Mouse (Mus musculus) ES-Bruce4 (cell line): ENCODE measurements around the gene BC051142. TPM values are rescaled to one million over a fixed set of nuclear protein-coding genes. Genes with fewer than 3 reads are reported as not detected.
"Not testable (repeated sequence)": the region's sequence is repeated elsewhere in the genome, so short reads cannot be mapped to it uniquely, and the experiment has no call there.

Experiments used
- H3K27ac ChIP-seq: 2 replicates; pipeline ENCODE4 v1.5.1; 2012; ENCODE audit warnings: low read length, inconsistent platforms; ENCODE audit not compliant: insufficient read depth
- H3K27me3 ChIP-seq: 2 replicates; pipeline ENCODE4 v1.6.1; 2012; ENCODE audit warnings: mild to moderate bottlenecking, low read length, inconsistent platforms; ENCODE audit not compliant: control insufficient read depth, poor library complexity, insufficient read depth, severe bottlenecking
- H3K36me3 ChIP-seq: 2 replicates; pipeline ENCODE4 v1.6.1; 2012; ENCODE audit warnings: inconsistent platforms, mild to moderate bottlenecking, low read length, moderate library complexity; ENCODE audit not compliant: control insufficient read depth, poor library complexity, insufficient read depth, severe bottlenecking
- H3K4me1 ChIP-seq: one replicate; pipeline ENCODE4 v1.8.1; 2011; ENCODE audit warnings: low read length; ENCODE audit not compliant: control insufficient read depth, insufficient read depth
- H3K4me3 ChIP-seq: 2 replicates; pipeline ENCODE4 v1.5.1; 2011; ENCODE audit warnings: low read depth, mild to moderate bottlenecking, low read length
- H3K9ac ChIP-seq: 2 replicates; pipeline ENCODE4 v1.6.1; 2012; ENCODE audit warnings: low read depth, mild to moderate bottlenecking, inconsistent platforms; ENCODE audit not compliant: poor library complexity, severe bottlenecking
- H3K9me3 ChIP-seq: replicated peaks from 2 replicates; pipeline ENCODE4 v1.6.1; 2012; ENCODE audit warnings: mild to moderate bottlenecking, low read length, inconsistent platforms; ENCODE audit not compliant: control insufficient read depth, poor library complexity, insufficient read depth, severe bottlenecking
- CTCF ChIP-seq: IDR thresholded peaks from one replicate; pipeline ENCODE4 v1.8.1; 2011; ENCODE audit warnings: low read depth, low read length
- EP300 ChIP-seq: IDR thresholded peaks from 2 replicates; pipeline ENCODE4 v1.6.1; 2011; ENCODE audit warnings: low read depth, low read length; ENCODE audit not compliant: insufficient read depth
- POLR2A ChIP-seq: IDR thresholded peaks from one replicate; pipeline ENCODE4 v1.8.1; 2011; ENCODE audit warnings: low read length; ENCODE audit not compliant: insufficient read depth
- polyA plus RNA-seq: library from polyadenylated mRNA; stranded (reverse); fragments of >200 nt; gene quantifications from 2 replicates; pipeline ENCODE4 v1.2.4, GENCODE M21; 2011; ENCODE audit warnings: low read depth; ENCODE audit not compliant: missing spikeins, insufficient read depth, insufficient read length

BC051142 gene
- polyA plus RNA-seq, 1 experiment: not detected

GRCm38 (mm10) chr17:34439795-34440194, 41.2 kb downstream of the BC051142 start:
- no peak overlapping the region for H3K9ac ChIP-seq
- no peak overlapping the region for H3K4me3 ChIP-seq
- H3K27ac ChIP-seq: no peak overlapping the region
- no peaks in the 10 kb centered on the region for H3K9me3 ChIP-seq
- H3K36me3 ChIP-seq: no peaks in the 10 kb centered on the region
- no peak for TF ChIP-seq POLR2A
- no peak for TF ChIP-seq EP300
- no peak for TF ChIP-seq CTCF
- no peaks in the 10 kb centered on the region for H3K4me1 ChIP-seq
- no peaks in the 10 kb centered on the region for H3K27me3 ChIP-seq

- no peak overlapping the region for H3K4me3 ChIP-seq
- TF ChIP-seq CTCF: no peak
- TF ChIP-seq POLR2A: no peak
- H3K9me3 ChIP-seq: no peaks in the 10 kb centered on the region
- H3K4me1 ChIP-seq: no peaks in the 10 kb centered on the region
- no peaks in the 10 kb centered on the region for H3K36me3 ChIP-seq
- no peak overlapping the region for H3K27ac ChIP-seq
- no peak overlapping the region for H3K9ac ChIP-seq
- no peaks in the 10 kb centered on the region for H3K27me3 ChIP-seq
These were observed 43.4 kb downstream of the BC051142 start for GRCm38 (mm10) chr17:34441990-34442389.

DNA sequence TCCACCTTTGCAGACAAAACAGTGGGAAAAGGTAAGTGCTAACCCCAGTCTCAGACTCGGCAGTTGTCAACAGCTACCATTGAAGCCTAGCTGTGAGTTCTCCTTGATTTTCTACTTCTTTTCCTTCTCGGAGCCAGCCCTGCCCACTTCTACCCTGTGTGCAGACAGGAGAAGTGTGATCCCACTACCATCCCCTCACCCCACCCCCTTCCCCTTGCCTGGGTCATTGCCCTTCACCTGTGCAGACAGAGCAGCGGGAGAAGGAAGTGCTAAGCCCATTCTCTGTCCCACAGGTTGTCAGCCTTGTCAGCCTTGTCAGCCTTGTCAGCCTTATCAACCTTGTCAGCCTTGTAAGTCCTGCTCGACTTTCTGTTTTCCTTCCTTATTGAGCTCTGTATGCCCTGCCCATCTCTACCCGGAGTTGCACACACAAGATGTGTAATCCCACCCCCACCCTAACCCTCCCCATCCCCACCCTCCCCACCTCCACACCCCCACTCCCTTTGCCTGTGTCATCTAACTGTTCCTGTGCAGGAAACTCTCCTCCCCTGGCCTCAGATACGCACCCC, 49.9 kb downstream of the BC051142 start:
- Histone ChIP-seq H3K9ac (no peak overlapping the region), H3K4me1 (no peaks in the 10 kb centered on the region), H3K9me3 (no peaks in the 10 kb centered on the region), H3K27me3 (no peaks in the 10 kb centered on the region), H3K27ac (no peak overlapping the region), H3K36me3 (no peaks in the 10 kb centered on the region), H3K4me3 (no peak overlapping the region)
- TF ChIP-seq POLR2A: no peak
- no peak for TF ChIP-seq EP300
- no peak for TF ChIP-seq CTCF

DNA sequence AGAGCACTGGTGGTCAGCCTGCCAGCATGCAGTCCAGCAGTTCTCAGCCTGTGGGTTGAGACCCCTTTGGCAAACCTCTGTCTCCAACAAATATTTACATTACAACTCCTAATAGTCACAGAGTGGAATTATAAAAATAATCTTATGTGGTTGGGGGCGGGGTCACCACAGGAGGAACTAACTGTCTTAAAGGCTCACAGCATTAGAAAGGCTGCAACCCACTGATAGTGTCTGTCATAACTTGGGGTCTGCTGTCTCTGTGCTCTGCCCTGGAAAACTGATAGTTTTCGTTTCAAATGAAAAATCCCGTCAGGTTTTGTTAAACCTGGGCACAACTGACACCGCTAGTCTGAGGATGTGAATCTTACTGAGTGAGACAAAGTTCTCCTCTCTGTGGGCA, 59.0 kb downstream of the BC051142 start:
- H3K4me1 ChIP-seq: no peaks in the 10 kb centered on the region
- no peak overlapping the region for H3K4me3 ChIP-seq
- TF ChIP-seq POLR2A (no peak), EP300 (no peak), CTCF (no peak)
- no peak overlapping the region for H3K9ac ChIP-seq
- H3K9me3 ChIP-seq: no peaks in the 10 kb centered on the region
- no peak overlapping the region for H3K27ac ChIP-seq
- no peaks in the 10 kb centered on the region for H3K27me3 ChIP-seq
- H3K36me3 ChIP-seq: no peaks in the 10 kb centered on the region

GRCm38 (mm10) chr17:34459255-34459654, 60.6 kb downstream of the BC051142 start:
- Histone ChIP-seq H3K27me3 (no peaks in the 10 kb centered on the region), H3K4me1 (no peaks in the 10 kb centered on the region), H3K27ac (no peak overlapping the region), H3K36me3 (no peaks in the 10 kb centered on the region), H3K9ac (no peak overlapping the region), H3K4me3 (no peak overlapping the region), H3K9me3 (no peaks in the 10 kb centered on the region)
- TF ChIP-seq EP300 (no peak), POLR2A (no peak), CTCF (no peak)

DNA sequence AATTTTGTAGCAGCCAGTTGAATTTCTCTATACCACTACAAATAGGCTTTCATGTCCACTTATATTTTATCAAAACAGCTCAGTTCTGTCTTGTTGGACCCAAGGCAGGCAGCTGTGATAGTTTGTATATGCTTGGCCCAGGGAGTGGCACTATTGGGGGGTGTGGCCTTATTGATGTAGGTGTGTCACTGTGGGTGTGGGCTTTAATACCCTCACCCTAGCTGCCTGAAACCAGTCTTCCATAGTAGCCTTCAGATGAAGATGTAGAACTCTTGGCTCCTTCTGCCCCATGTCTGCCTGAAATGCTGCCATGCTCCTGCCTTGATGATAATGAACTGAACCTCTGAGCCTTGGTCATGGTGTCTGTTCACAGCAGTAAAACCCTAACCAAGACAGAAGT, 67.3 kb downstream of the BC051142 start:
- H3K4me3 ChIP-seq, H3K9ac ChIP-seq, H3K4me1 ChIP-seq: not testable (repeated sequence)

More for the DNA sequence above, 67.3 kb downstream of the BC051142 start:
- not testable (repeated sequence) for H3K27me3 ChIP-seq, H3K27ac ChIP-seq, H3K9me3 ChIP-seq, H3K36me3 ChIP-seq
